Mouse (Mus musculus) liver, postnatal 0 days (tissue): ENCODE data around the gene Apba1. TPM values are rescaled to one million over a fixed set of nuclear protein-coding genes. Genes with fewer than 3 reads are reported as not detected.

Experiments
- ATAC-seq: fragments of 200-750 bp; cut with Nextera tagmentation; 2 replicates; pipeline ENCODE4 v1.8.0; 2017; ENCODE audit warnings: mild to moderate bottlenecking, moderate library complexity
- DNase-seq: peaks from one replicate; pipeline ENCODE4 v3.0.0-alpha.2; 2016
- H3K27ac ChIP-seq: fragments of 300-500 bp; sonication (generic); 2 replicates; pipeline ENCODE4 v1.5.1; 2014; ENCODE audit warnings: antibody characterized with exemption, moderate library complexity, mild to moderate bottlenecking, low read depth
- H3K27me3 ChIP-seq: fragments of 300-500 bp; sonication (generic); 2 replicates; pipeline ENCODE4 v1.6.1; 2014; ENCODE audit warnings: low read length, control low read depth, mixed read lengths; ENCODE audit not compliant: insufficient read depth
- H3K36me3 ChIP-seq: fragments of 300-500 bp; sonication (generic); replicated peaks from 2 replicates; pipeline ENCODE4 v1.6.1; 2014; ENCODE audit warnings: mild to moderate bottlenecking, control low read depth, low read length, moderate library complexity, mixed read lengths; ENCODE audit not compliant: insufficient read depth
- H3K4me1 ChIP-seq: fragments of 300-500 bp; sonication (generic); 2 replicates; pipeline ENCODE4 v1.6.1; 2014; ENCODE audit warnings: antibody characterized with exemption, mild to moderate bottlenecking, control low read depth; ENCODE audit not compliant: insufficient read depth
- H3K4me2 ChIP-seq: fragments of 300-500 bp; sonication (generic); 2 replicates; pipeline ENCODE4 v1.6.1; 2014; ENCODE audit warnings: low read depth, mild to moderate bottlenecking, low read length, moderate library complexity, mixed read lengths
- H3K4me3 ChIP-seq: fragments of 300-500 bp; sonication (generic); 2 replicates; pipeline ENCODE4 v1.5.1; 2014; ENCODE audit warnings: low read depth, low read length
- H3K9ac ChIP-seq: fragments of 300-500 bp; sonication (generic); replicated peaks from 2 replicates; pipeline ENCODE4 v1.6.1; 2014; ENCODE audit warnings: mild to moderate bottlenecking, moderate library complexity
- H3K9me3 ChIP-seq: fragments of 300-500 bp; sonication (generic); 2 replicates; pipeline ENCODE4 v1.6.1; 2016; ENCODE audit warnings: mild to moderate bottlenecking, control low read depth, low read length, mixed read lengths
- CTCF ChIP-seq: sonication (generic); IDR thresholded peaks from 2 replicates; pipeline ENCODE4 v1.5.1; 2016; ENCODE audit warnings: antibody characterized with exemption, low read depth
- EP300 ChIP-seq: IDR thresholded peaks from 2 replicates; pipeline ENCODE4 v1.6.1; 2016; ENCODE audit warnings: antibody characterized with exemption, low read depth, mild to moderate bottlenecking
- WGBS: fragments of 180-500 bp; shearing (Covaris S2); extraction: QIAGEN DNeasy Blood & Tissue Kit; methylation state at CpG from one replicate; pipeline ENCODE4 v1.1.7; 2014; ENCODE audit not compliant: insufficient replicate concordance; 5-methylcytosine and 5-hydroxymethylcytosine counted together
- polyA plus RNA-seq: library from polyadenylated mRNA; unstranded; fragments of >200 nt; fragmentation: Nextera tagmentation; extraction: Ambion mirVana; gene quantifications from 2 replicates; pipeline ENCODE4 v1.2.1, GENCODE M21; 2015

Apba1 gene
- polyA plus RNA-seq, result 0.07 and 0.11 TPM in 2 replicates

DNA sequence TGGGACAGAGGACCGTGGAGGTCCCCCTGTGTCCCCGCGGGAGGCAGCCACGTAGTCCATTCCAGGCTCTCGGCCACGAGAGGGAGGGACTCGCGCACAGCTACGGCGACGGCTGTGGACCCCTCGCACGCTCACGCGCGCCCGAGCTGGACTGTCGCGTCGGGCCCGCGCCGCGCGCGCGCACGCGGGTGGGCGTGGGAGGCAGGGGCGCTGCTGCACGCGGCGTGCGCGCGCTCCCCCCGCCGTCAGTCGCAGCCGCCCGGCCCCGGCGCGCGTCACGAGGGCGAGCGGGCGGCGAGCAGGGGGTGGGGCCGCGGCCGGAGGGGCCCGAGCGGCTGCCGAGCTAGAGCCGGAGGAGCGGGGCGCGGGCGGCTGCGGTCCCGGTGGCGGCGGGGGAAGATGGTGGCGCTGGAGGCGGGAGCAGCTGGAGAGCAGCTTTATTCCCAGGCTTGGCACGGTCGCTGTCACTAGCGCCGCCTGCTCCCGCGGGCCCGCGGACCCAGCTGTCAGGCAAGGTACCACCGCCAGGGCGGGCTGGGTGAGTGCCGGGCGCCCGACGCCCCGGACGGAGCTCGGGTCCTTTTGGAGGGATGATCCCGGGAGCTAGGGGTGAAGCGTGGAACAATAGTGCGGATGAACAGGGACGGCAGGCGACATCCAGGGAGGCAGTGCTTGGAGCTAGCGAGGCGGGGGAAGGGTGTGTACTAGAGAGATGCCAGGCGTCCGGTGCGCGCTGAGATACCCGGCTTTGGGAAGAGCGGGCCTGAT lies at the start of gene Apba1:
Gene Apba1 (plus strand): TSS at position 334 of the 768 bp plus-strand sequence.
- TF ChIP-seq CTCF (peak; percentile 30; the same call in 1 of the 2 replicates), EP300 (no peak)
- peak within 1 kb of the TSS; percentile 29; the same call in 1 of the 2 replicates for H3K27ac ChIP-seq

DNA sequence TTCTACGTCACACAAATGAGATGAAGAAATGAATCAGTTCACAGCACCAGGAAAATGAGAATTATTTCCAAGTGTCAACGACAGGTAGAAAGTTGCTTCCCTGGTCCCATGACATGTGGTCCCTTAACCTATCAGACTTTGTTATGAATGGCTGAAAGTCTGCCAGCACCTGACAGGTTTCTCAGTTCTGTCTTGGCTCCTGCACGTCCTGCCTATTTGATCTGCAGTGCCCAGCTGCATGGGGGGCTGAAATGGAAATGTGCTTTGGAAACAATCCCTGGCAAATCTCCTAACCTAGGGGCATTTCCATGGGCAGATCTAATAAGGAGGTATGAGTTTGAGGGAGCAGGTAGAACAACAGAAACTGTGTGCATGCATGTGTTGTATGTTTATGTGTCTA lies 12.2 kb upstream of the Apba1 start:
- TF ChIP-seq CTCF, result no peak
- no peak for TF ChIP-seq EP300
- no peak overlapping the region for H3K4me3 ChIP-seq
- no peaks in the 10 kb centered on the region for H3K36me3 ChIP-seq
- H3K27me3 ChIP-seq, result no peaks in the 10 kb centered on the region
- no peak overlapping the region for H3K9ac ChIP-seq
- 73% methylated on average over 3 of the region's 3 CpGs for WGBS
- H3K4me1 ChIP-seq, result no peaks in the 10 kb centered on the region
- no peak overlapping the region for H3K4me2 ChIP-seq
- no peaks in the 10 kb centered on the region for H3K9me3 ChIP-seq
- no peak overlapping the region for H3K27ac ChIP-seq
- no peak for ATAC-seq
- no peak for DNase-seq

More for the DNA sequence above, at the start of gene Apba1:
- DNase-seq (peak; percentile 59), ATAC-seq (peak; percentile 73)
- under 1% methylated on average over 63 of the region's 98 CpGs for WGBS
- Histone ChIP-seq H3K4me2 (peak within 1 kb of the TSS; percentile 92), H3K9ac (peak within 1 kb of the TSS; percentile 61), H3K36me3 (no peaks in the 10 kb centered on the region), H3K9me3 (no peaks in the 10 kb centered on the region), H3K27me3 (peaks cover 17% of the 10 kb centered on the region), H3K4me3 (peak within 1 kb of the TSS; percentile 63), H3K4me1 (peaks cover 9% of the 10 kb centered on the region; the same call in 1 of the 2 replicates)

DNA sequence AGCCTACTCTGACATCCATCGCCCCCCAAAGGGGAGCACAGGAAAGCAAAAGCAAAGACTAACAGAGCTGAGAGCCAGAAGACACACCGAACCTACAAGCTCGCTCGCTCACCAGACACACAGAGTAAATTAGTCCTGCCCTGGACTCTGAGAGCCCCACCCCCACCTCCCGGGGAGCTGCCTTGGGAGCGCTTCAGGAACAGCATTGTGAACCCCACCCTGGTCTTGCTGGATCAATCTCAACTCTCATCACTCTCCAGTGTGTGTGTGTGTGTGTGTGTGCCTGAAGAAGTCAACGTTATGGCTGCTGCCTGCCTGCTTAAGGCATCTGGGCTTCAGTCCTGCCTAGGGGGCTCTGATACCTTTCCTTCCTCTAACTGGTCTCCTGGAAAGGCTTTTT lies 1.7 kb upstream of the Apba1 start:
- 23% methylated on average over 7 of the region's 7 CpGs for WGBS
- H3K4me2 ChIP-seq, result no peak overlapping the region
- TF ChIP-seq EP300 (no peak), CTCF (no peak)
- no peak overlapping the region for H3K4me3 ChIP-seq
- H3K36me3 ChIP-seq, result no peaks in the 10 kb centered on the region
- H3K4me1 ChIP-seq, result peaks cover 9% of the 10 kb centered on the region; the same call in 1 of the 2 replicates
- DNase-seq (no peak), ATAC-seq (no peak)
- no peaks in the 10 kb centered on the region for H3K9me3 ChIP-seq
- no peak overlapping the region for H3K9ac ChIP-seq
- H3K27ac ChIP-seq, result no peak overlapping the region
- peaks cover 17% of the 10 kb centered on the region for H3K27me3 ChIP-seq

DNA sequence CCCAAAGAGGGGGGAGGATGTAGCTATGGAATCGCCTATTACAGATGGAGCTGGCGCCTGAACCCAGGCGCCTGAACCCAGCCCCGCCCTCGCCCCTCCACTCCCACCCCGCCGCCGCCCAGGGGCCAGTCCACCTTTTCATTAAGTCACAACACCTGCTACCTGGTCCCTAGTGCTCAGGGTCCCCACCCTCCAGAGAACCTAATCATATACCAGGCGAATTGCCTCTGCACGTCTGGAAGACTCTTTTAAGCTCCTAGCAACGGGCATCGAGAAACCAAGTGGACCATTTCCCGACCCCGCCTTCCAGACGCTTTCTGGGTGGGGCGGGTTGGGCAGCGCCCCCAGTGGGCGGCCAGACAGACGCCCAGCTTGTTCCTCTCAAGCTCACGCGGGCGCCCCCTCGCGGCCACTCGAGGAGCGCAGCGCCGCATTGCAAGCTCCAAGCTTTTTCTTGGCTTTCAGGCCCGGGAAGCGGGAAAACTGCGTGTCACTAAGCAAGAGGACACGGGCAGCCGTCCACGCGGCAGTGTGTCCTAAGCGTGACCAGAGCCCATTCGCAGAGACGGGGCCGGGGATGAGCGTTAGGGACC lies 630 bp upstream of the Apba1 start:
- DNase-seq (peak; percentile 91), ATAC-seq (peak; percentile 84)
- TF ChIP-seq CTCF (peak; percentile 98), EP300 (no peak)
- H3K36me3 ChIP-seq, result no peaks in the 10 kb centered on the region
- peak overlapping the region; percentile 61 for H3K9ac ChIP-seq
- H3K9me3 ChIP-seq, result no peaks in the 10 kb centered on the region
- H3K27me3 ChIP-seq, result peaks cover 17% of the 10 kb centered on the region
- under 1% methylated on average over 40 of the region's 40 CpGs for WGBS
- H3K4me2 ChIP-seq, result peak overlapping the region; percentile 92
- no peak overlapping the region for H3K27ac ChIP-seq
- H3K4me1 ChIP-seq, result peaks cover 9% of the 10 kb centered on the region; the same call in 1 of the 2 replicates
- peak overlapping the region; percentile 63 for H3K4me3 ChIP-seq

DNA sequence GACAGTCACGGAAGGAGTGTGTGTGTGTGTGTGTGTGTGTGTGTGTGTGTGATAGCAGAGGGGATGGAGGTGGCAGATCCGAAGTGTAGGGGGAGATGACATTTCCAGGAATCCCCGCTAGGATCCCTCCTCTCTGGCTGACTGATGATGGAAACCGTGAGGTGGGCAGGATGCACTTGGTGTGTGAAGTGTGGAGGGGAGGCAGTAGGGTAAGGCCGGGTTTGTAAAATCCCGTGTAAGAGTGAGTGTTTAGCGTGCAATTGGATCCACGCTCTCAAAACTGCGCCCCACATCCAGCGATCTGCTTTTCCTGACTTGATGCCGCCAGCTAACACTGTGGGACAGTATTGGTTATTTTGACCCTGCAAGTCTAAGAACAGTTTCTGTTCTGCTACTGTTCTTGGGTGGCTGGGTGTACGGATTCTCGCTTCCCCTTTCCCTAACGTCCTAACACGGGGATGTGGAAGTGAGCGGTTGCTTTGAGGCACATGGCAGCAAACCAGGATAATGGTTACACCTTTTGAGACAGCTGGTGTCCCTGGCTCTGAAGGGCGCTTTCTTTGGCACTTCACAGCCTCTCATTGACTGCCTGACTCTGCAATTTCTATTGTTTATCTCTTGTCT lies 747 bp downstream of the Apba1 start:
- Histone ChIP-seq H3K36me3 (no peaks in the 10 kb centered on the region), H3K27me3 (peaks cover 17% of the 10 kb centered on the region), H3K27ac (no peak overlapping the region), H3K4me3 (peak overlapping the region; percentile 63), H3K9me3 (no peaks in the 10 kb centered on the region), H3K4me1 (peaks cover 9% of the 10 kb centered on the region; the same call in 1 of the 2 replicates), H3K9ac (no peak overlapping the region), H3K4me2 (peak overlapping the region; percentile 92)
- 5% methylated on average over 17 of the region's 17 CpGs for WGBS
- TF ChIP-seq CTCF, result no peak
- no peak for TF ChIP-seq EP300
- DNase-seq (peak; percentile 18), ATAC-seq (no peak; the same call in 1 of the 2 replicates)

DNA sequence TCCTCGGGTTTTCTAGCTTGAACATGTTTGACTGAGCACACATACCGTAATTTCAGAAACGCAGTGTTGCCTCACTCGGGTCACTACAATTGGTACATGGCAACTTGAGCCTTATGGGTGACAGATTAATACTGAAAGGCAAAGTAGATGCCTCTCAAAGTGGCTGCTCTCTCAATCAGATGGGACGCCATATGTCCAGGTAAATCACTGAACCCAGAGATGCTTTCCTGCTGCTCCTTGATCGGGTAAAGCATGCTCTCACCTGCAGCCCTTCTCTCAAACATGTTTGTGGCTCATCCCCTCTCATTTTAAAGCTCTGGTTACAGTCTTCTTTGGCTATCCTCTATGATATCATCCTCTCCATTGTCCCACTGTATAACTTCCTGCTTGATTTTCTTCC lies 4.7 kb downstream of the Apba1 start:
- TF ChIP-seq EP300, result no peak
- TF ChIP-seq CTCF, result no peak
- H3K9ac ChIP-seq, result no peak overlapping the region
- DNase-seq (no peak), ATAC-seq (no peak)
- WGBS, result 78% methylated on average over 6 of the region's 6 CpGs
- H3K4me2 ChIP-seq, result no peak overlapping the region
- no peaks in the 10 kb centered on the region for H3K9me3 ChIP-seq
- H3K4me3 ChIP-seq, result no peak overlapping the region
- no peaks in the 10 kb centered on the region for H3K36me3 ChIP-seq
- H3K27ac ChIP-seq, result no peak overlapping the region
- H3K4me1 ChIP-seq, result peaks cover 5% of the 10 kb centered on the region; the same call in 1 of the 2 replicates
- peaks cover 17% of the 10 kb centered on the region for H3K27me3 ChIP-seq
